Mouse (Mus musculus) midbrain, embryonic 11.5 days (tissue): ENCODE data around the gene Mrpl54. TPM values are rescaled to one million over a fixed set of nuclear protein-coding genes. Genes with fewer than 3 reads are reported as not detected.

ENCODE experiments used
- ATAC-seq: fragments of 200-750 bp; cut with Nextera tagmentation; 2 replicates; pipeline ENCODE4 v1.8.0; 2017; ENCODE audit warnings: moderate TSS enrichment, moderate library complexity; ENCODE audit not compliant: low FRiP score
- DNase-seq: peaks from one replicate; pipeline ENCODE4 v3.0.0; 2015; ENCODE audit warnings: low spot score; ENCODE audit errors: missing footprints
- H3K27ac ChIP-seq: fragments of 300-500 bp; sonication (generic); 2 replicates; pipeline ENCODE4 v1.5.1; 2014; ENCODE audit warnings: low read depth, low read length
- H3K27me3 ChIP-seq: fragments of 300-500 bp; sonication (generic); 2 replicates; pipeline ENCODE4 v1.6.1; 2014; ENCODE audit warnings: mild to moderate bottlenecking, low read length, moderate library complexity, mixed read lengths; ENCODE audit not compliant: control insufficient read depth, insufficient read depth
- H3K36me3 ChIP-seq: fragments of 300-500 bp; sonication (generic); 2 replicates; pipeline ENCODE4 v1.6.1; 2014; ENCODE audit warnings: mild to moderate bottlenecking, low read length, moderate library complexity, mixed read lengths; ENCODE audit not compliant: control insufficient read depth, insufficient read depth
- H3K4me1 ChIP-seq: fragments of 300-500 bp; sonication (generic); 2 replicates; pipeline ENCODE4 v1.6.1; 2014; ENCODE audit warnings: low read length; ENCODE audit not compliant: control insufficient read depth, insufficient read depth
- H3K4me2 ChIP-seq: fragments of 300-500 bp; sonication (generic); 2 replicates; pipeline ENCODE4 v1.6.1; 2014; ENCODE audit warnings: mild to moderate bottlenecking, moderate library complexity
- H3K4me3 ChIP-seq: fragments of 300-500 bp; sonication (generic); 2 replicates; pipeline ENCODE4 v1.5.1; 2014; ENCODE audit warnings: low read depth, low read length
- H3K9ac ChIP-seq: fragments of 300-500 bp; sonication (generic); 2 replicates; pipeline ENCODE4 v1.6.1; 2014; ENCODE audit warnings: low read length
- H3K9me3 ChIP-seq: fragments of 300-500 bp; sonication (generic); 2 replicates; pipeline ENCODE4 v1.6.1; 2016; ENCODE audit warnings: low read length; ENCODE audit not compliant: control insufficient read depth
- WGBS: fragments of 180-500 bp; shearing (Covaris S2); extraction: QIAGEN DNeasy Blood & Tissue Kit; methylation state at CpG from one replicate; pipeline ENCODE4 v1.1.7; 2014; 5-methylcytosine and 5-hydroxymethylcytosine counted together
- polyA plus RNA-seq: library from polyadenylated mRNA; unstranded; fragments of >200 nt; fragmentation: Nextera tagmentation; extraction: Ambion mirVana; gene quantifications from 2 replicates; pipeline ENCODE4 v1.2.1, GENCODE M21; 2014

Gene Mrpl54
- polyA plus RNA-seq, 1 experiment from 2014 or later, result 205 TPM

DNA sequence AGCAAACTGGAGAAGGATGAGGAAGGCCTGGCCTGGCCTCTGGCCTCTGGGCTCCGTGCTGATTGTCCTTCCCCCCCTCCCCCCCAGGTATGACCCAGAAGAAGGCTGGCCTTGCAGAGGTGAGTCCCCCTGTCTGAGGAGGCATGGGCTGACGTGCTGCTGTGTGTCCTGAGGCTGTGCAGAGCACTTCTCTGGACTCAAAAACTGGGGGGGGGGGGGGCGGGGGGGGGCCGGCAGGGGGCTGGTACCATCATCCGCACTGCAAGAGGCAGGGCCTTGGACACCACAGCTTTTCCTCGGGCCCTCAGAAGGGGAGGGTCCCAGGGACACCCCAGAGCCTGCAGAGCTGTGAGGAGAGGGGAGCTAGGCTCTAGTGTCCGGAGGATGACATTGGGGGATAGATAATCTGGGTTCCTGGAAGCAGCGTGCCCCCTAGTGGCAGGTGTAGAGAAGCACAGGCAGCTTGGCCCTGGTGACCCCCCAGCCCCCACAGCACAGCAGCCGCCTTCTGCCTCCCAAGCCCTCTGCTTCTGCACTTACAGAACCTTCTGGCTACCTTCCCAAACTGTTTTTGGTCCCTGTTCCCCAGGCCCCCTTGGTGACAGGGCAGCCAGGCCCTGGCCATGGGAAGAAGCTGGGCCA lies 38.0 kb upstream of the Mrpl54 start:
- Histone ChIP-seq H3K4me3 (no peak overlapping the region), H3K27ac (no peak overlapping the region)
- 29% methylated on average over 9 of the region's 9 CpGs for WGBS

GRCm38 (mm10) chr10:81303761-81304160 lies 37.0 kb upstream of the Mrpl54 start:
- Histone ChIP-seq H3K27me3 (no peaks in the 10 kb centered on the region), H3K9me3 (no peaks in the 10 kb centered on the region), H3K9ac (no peak overlapping the region), H3K4me2 (no peak overlapping the region), H3K27ac (no peak overlapping the region), H3K36me3 (peaks cover 14% of the 10 kb centered on the region; the same call in 1 of the 2 replicates), H3K4me1 (peaks cover 10% of the 10 kb centered on the region), H3K4me3 (no peak overlapping the region)
- ATAC-seq, result no peak
- no peak for DNase-seq
- 82% methylated on average over 7 of the region's 7 CpGs for WGBS

More for the DNA sequence above, 38.0 kb upstream of the Mrpl54 start:
- Histone ChIP-seq H3K27me3 (no peaks in the 10 kb centered on the region), H3K4me2 (no peak overlapping the region), H3K9me3 (no peaks in the 10 kb centered on the region), H3K4me1 (peaks cover 10% of the 10 kb centered on the region), H3K9ac (no peak overlapping the region), H3K36me3 (peaks cover 21% of the 10 kb centered on the region)
- ATAC-seq (peak; percentile 66), DNase-seq (no peak)

DNA sequence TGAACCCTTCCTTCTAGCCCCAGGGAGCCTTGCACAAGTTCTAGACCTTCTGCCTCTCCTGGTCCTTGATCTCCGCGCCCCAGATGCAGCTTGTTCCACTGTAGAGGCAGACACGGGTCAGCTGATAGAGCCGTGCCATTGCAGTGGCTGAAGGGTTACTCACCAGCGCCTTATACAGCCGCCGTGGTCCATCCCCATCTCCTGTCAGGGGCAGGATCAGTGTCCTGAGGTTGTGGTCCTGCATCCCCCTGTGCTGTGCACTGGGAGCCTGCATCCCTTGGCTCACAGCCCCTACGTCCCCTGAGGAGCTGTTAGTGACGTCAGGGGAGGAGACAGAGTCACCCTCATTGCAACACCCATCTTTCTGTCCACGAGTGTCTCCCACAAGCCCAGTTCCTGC lies 36.5 kb upstream of the Mrpl54 start:
- ATAC-seq (no peak), DNase-seq (no peak)
- Histone ChIP-seq H3K27me3 (no peaks in the 10 kb centered on the region), H3K9me3 (no peaks in the 10 kb centered on the region), H3K36me3 (peaks cover 10% of the 10 kb centered on the region; the same call in 1 of the 2 replicates), H3K4me2 (no peak overlapping the region), H3K4me3 (no peak overlapping the region), H3K4me1 (peaks cover 10% of the 10 kb centered on the region), H3K9ac (no peak overlapping the region; the same call in 1 of the 2 replicates), H3K27ac (no peak overlapping the region)
- 82% methylated on average over 10 of the region's 10 CpGs for WGBS

DNA sequence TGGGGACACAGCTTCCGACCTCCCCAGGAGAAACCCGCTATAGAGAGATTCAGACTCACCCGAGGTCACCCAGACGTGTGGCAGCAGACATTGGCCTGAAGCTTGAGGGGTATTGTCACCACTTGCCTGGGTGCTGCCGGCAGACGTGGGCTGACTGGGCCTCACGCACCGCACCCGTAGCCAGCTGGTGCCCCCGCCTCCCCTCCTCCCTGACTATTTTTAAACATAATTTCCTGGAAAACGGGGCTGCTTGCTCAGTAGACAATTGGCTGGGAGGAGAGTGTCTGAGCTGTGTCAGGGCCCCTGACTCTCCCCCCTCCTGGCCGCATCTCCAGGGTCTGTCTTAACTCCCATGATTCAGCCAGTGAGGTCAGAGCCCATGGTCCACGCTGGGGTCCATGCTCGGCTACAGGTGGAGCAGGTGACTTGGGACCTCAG lies 36.1 kb upstream of the Mrpl54 start:
- Histone ChIP-seq H3K36me3 (peaks cover 5% of the 10 kb centered on the region; the same call in 1 of the 2 replicates), H3K9ac (no peak overlapping the region; the same call in 1 of the 2 replicates)
- no peak for ATAC-seq

DNA sequence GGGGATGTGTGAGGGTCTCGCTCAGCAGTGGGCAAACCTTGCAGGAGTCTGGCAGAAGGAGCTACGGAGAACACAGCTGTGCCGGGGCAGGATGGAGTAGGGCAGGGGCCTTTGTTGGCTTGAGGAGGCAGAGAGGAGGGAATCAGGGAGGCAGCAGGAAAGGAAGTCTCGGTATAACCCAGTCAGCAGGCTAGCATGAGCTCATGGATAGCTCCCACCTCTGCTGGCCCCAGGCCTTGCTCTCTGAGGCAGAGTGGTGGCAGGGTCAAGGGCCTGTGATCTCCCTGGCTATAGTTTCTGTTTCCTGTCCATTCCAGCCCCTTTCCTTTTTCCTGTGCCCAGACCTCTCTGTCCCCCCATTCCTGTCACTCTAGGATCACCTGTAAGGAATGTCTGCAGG lies 35.6 kb upstream of the Mrpl54 start:
- H3K27ac ChIP-seq, result no peak overlapping the region
- 74% methylated on average over 4 of the region's 4 CpGs for WGBS
- peaks cover under 1% of the 10 kb centered on the region; the same call in 1 of the 2 replicates for H3K36me3 ChIP-seq
- no peak overlapping the region; the same call in 1 of the 2 replicates for H3K9ac ChIP-seq
- no peaks in the 10 kb centered on the region for H3K27me3 ChIP-seq
- DNase-seq, result no peak
- no peaks in the 10 kb centered on the region for H3K9me3 ChIP-seq
- H3K4me2 ChIP-seq, result no peak overlapping the region
- ATAC-seq, result no peak
- H3K4me1 ChIP-seq, result peaks cover 10% of the 10 kb centered on the region
- no peak overlapping the region for H3K4me3 ChIP-seq

More for the DNA sequence above, 36.1 kb upstream of the Mrpl54 start:
- Histone ChIP-seq H3K9me3 (no peaks in the 10 kb centered on the region), H3K4me1 (peaks cover 10% of the 10 kb centered on the region), H3K27ac (no peak overlapping the region), H3K4me3 (no peak overlapping the region), H3K27me3 (no peaks in the 10 kb centered on the region), H3K4me2 (no peak overlapping the region)
- WGBS, result 84% methylated on average over 14 of the region's 14 CpGs
- DNase-seq, result no peak

- no peak overlapping the region for H3K27ac ChIP-seq
- ATAC-seq (no peak), DNase-seq (no peak)
- H3K36me3 ChIP-seq, result no peaks in the 10 kb centered on the region
- H3K9me3 ChIP-seq, result no peaks in the 10 kb centered on the region
- no peak overlapping the region for H3K4me2 ChIP-seq
- peaks cover 10% of the 10 kb centered on the region for H3K4me1 ChIP-seq
- no peaks in the 10 kb centered on the region for H3K27me3 ChIP-seq
- no peak overlapping the region for H3K4me3 ChIP-seq
- WGBS, result 84% methylated on average over 9 of the region's 9 CpGs
- no peak overlapping the region for H3K9ac ChIP-seq
Observed at GRCm38 (mm10) chr10:81301321-81301720, 34.6 kb upstream of the Mrpl54 start.

- DNase-seq (no peak), ATAC-seq (no peak)
- Histone ChIP-seq H3K4me2 (no peak overlapping the region), H3K36me3 (no peaks in the 10 kb centered on the region), H3K27me3 (no peaks in the 10 kb centered on the region), H3K27ac (no peak overlapping the region), H3K4me1 (peaks cover 10% of the 10 kb centered on the region), H3K4me3 (no peak overlapping the region), H3K9ac (no peak overlapping the region), H3K9me3 (no peaks in the 10 kb centered on the region)
- 85% methylated on average over 9 of the region's 9 CpGs for WGBS
Observed at GRCm38 (mm10) chr10:81300352-81300907, 33.7 kb upstream of the Mrpl54 start.

DNA sequence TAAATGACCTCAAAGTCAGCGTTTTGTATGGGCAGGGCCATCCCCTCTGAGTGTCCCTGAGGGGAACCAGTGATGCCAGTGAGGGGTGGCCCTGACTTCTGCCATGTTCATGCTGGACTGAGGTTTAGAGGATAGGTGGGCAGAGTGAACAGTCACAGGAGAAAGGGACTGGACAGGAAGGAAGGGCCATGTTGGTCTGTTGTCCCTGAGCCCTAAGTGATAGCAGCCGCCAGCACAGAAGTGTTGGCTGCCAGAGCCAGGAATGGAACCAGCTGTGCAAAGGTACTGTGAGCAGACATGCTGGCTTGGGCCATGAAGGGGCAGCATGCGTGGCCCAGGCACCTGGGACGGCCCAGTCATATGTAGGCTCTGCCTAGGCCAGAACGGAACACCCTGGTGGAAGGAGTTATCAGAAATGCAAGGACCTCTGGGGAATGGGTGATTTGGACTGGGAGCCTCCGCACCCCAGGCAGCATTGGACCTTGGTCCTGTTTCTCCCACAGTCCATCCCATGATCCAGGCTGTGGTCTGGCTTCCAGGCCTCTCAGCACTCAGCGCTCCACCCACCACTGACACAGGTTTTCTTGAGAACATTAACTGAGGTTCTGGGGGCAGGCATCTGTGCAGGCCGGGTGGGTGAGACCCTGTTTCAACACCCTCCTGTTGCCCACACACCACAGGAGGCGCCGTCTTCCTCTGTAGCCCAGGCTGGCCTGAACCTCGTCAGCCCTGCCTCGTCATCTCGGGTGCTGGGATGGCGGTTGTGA lies 33.0 kb upstream of the Mrpl54 start:
- Histone ChIP-seq H3K36me3 (no peaks in the 10 kb centered on the region), H3K4me2 (no peak overlapping the region), H3K27me3 (no peaks in the 10 kb centered on the region), H3K9ac (no peak overlapping the region), H3K27ac (no peak overlapping the region), H3K4me3 (no peak overlapping the region), H3K4me1 (peaks cover 10% of the 10 kb centered on the region), H3K9me3 (no peaks in the 10 kb centered on the region)
- DNase-seq (no peak), ATAC-seq (no peak)
- 91% methylated on average over 14 of the region's 14 CpGs for WGBS
